Mouse (Mus musculus): ENCODE results near the gene Ksr2. TPM values are rescaled to one million over a fixed set of nuclear protein-coding genes. Genes with fewer than 3 reads are reported as not detected.

Ksr2 gene
- polyA plus RNA-seq, 1 experiment from 2014 or later = 8.0 TPM

- Histone ChIP-seq H3K27me3 (ENCODE audit: control insufficient read depth, insufficient read depth, low read length) (no peaks in the 10 kb centered on the region), H3K4me3 (replicated peaks; ENCODE audit: low read length) (no peak overlapping the region), H3K9me3 (ENCODE audit: control insufficient read depth, low read length) (no peaks in the 10 kb centered on the region), H3K4me2 (replicated peaks) (no peak overlapping the region), H3K9ac (no peak overlapping the region), H3K4me1 (replicated peaks; ENCODE audit: control insufficient read depth, insufficient read depth, low read length) (no peaks in the 10 kb centered on the region), H3K27ac (no peak overlapping the region), H3K36me3 (replicated peaks; ENCODE audit: control insufficient read depth, insufficient read depth) (no peaks in the 10 kb centered on the region)
- 77% methylated on average over 4 of the region's 4 CpGs for WGBS
- DNase-seq (ENCODE audit: low spot score) (no peak), ATAC-seq (ENCODE audit: low FRiP score) (no peak)
Observed at GRCm38 (mm10) chr5:117554505-117554904, 140.7 kb downstream of the Ksr2 start.

- WGBS = 70% methylated on average over 9 of the region's 9 CpGs
- ATAC-seq (ENCODE audit: low FRiP score) = no peak
Observed at GRCm38 (mm10) chr5:117556570-117556969, 142.8 kb downstream of the Ksr2 start.

GRCm38 (mm10) chr5:117561080-117561479 lies 147.3 kb downstream of the Ksr2 start:
- 93% methylated on average over 2 of the region's 2 CpGs for WGBS

More at GRCm38 (mm10) chr5:117556570-117556969, 142.8 kb downstream of the Ksr2 start:
- Histone ChIP-seq H3K9ac (no peak overlapping the region), H3K4me3 (replicated peaks; ENCODE audit: low read length) (no peak overlapping the region), H3K36me3 (replicated peaks; ENCODE audit: control insufficient read depth, insufficient read depth) (no peaks in the 10 kb centered on the region), H3K27me3 (ENCODE audit: control insufficient read depth, insufficient read depth, low read length) (no peaks in the 10 kb centered on the region), H3K9me3 (ENCODE audit: control insufficient read depth, low read length) (no peaks in the 10 kb centered on the region), H3K27ac (peak overlapping the region; percentile 15; the same call in 1 of the 2 replicates), H3K4me2 (replicated peaks) (no peak overlapping the region), H3K4me1 (replicated peaks; ENCODE audit: control insufficient read depth, insufficient read depth, low read length) (no peaks in the 10 kb centered on the region)
- no peak for DNase-seq (ENCODE audit: low spot score)

GRCm38 (mm10) chr5:117566051-117566665 lies 152.4 kb downstream of the Ksr2 start:
- 52% methylated on average over 12 of the region's 12 CpGs for WGBS
- no peaks in the 10 kb centered on the region for H3K9me3 ChIP-seq (ENCODE audit: control insufficient read depth, low read length)
- no peak overlapping the region for H3K4me2 ChIP-seq (replicated peaks)
- no peak overlapping the region for H3K9ac ChIP-seq
- peak overlapping the region; percentile 48 for H3K27ac ChIP-seq
- no peak for ATAC-seq (ENCODE audit: low FRiP score)
- 0 out of 2 replicates have a peak, but pooled peaks cover 3% of the 10 kb centered on the region for H3K4me1 ChIP-seq (replicated peaks; ENCODE audit: control insufficient read depth, insufficient read depth, low read length)
- H3K4me3 ChIP-seq (replicated peaks; ENCODE audit: low read length) = no peak overlapping the region
- no peaks in the 10 kb centered on the region for H3K27me3 ChIP-seq (ENCODE audit: control insufficient read depth, insufficient read depth, low read length)
- no peaks in the 10 kb centered on the region for H3K36me3 ChIP-seq (replicated peaks; ENCODE audit: control insufficient read depth, insufficient read depth)
- DNase-seq (ENCODE audit: low spot score) = no peak

More at GRCm38 (mm10) chr5:117561080-117561479, 147.3 kb downstream of the Ksr2 start:
- 0 out of 2 replicates have a peak, but pooled peaks cover 2% of the 10 kb centered on the region for H3K4me1 ChIP-seq (replicated peaks; ENCODE audit: control insufficient read depth, insufficient read depth, low read length)
- no peak overlapping the region for H3K27ac ChIP-seq
- H3K9me3 ChIP-seq (ENCODE audit: control insufficient read depth, low read length) = no peaks in the 10 kb centered on the region
- H3K9ac ChIP-seq = no peak overlapping the region
- DNase-seq (ENCODE audit: low spot score) = no peak
- H3K36me3 ChIP-seq (replicated peaks; ENCODE audit: control insufficient read depth, insufficient read depth) = no peaks in the 10 kb centered on the region
- H3K27me3 ChIP-seq (ENCODE audit: control insufficient read depth, insufficient read depth, low read length) = no peaks in the 10 kb centered on the region
- H3K4me2 ChIP-seq (replicated peaks) = no peak overlapping the region
- no peak for ATAC-seq (ENCODE audit: low FRiP score)
- no peak overlapping the region for H3K4me3 ChIP-seq (replicated peaks; ENCODE audit: low read length)

- Histone ChIP-seq H3K27ac (no peak overlapping the region), H3K4me3 (replicated peaks; ENCODE audit: low read length) (no peak overlapping the region), H3K9ac (no peak overlapping the region), H3K4me1 (replicated peaks; ENCODE audit: control insufficient read depth, insufficient read depth, low read length) (0 out of 2 replicates have a peak, but pooled peaks cover 3% of the 10 kb centered on the region), H3K9me3 (ENCODE audit: control insufficient read depth, low read length) (no peaks in the 10 kb centered on the region), H3K36me3 (replicated peaks; ENCODE audit: control insufficient read depth, insufficient read depth) (no peaks in the 10 kb centered on the region), H3K27me3 (ENCODE audit: control insufficient read depth, insufficient read depth, low read length) (no peaks in the 10 kb centered on the region), H3K4me2 (replicated peaks) (no peak overlapping the region)
- DNase-seq (ENCODE audit: low spot score) (no peak), ATAC-seq (ENCODE audit: low FRiP score) (no peak)
- WGBS = 80% methylated on average over 6 of the region's 6 CpGs
Observed at GRCm38 (mm10) chr5:117569190-117569795, 155.5 kb downstream of the Ksr2 start.

- no peaks in the 10 kb centered on the region for H3K27me3 ChIP-seq (ENCODE audit: control insufficient read depth, insufficient read depth, low read length)
- DNase-seq (ENCODE audit: low spot score) (peak; percentile 58), ATAC-seq (ENCODE audit: low FRiP score) (no peak)
- H3K27ac ChIP-seq = no peak overlapping the region
- H3K9ac ChIP-seq = no peak overlapping the region
- H3K4me1 ChIP-seq (replicated peaks; ENCODE audit: control insufficient read depth, insufficient read depth, low read length) = no peaks in the 10 kb centered on the region
- no peaks in the 10 kb centered on the region for H3K9me3 ChIP-seq (ENCODE audit: control insufficient read depth, low read length)
- H3K4me3 ChIP-seq (replicated peaks; ENCODE audit: low read length) = no peak overlapping the region
- H3K4me2 ChIP-seq (replicated peaks) = no peak overlapping the region
- no peaks in the 10 kb centered on the region for H3K36me3 ChIP-seq (replicated peaks; ENCODE audit: control insufficient read depth, insufficient read depth)
- 57% methylated on average over 14 of the region's 14 CpGs for WGBS
Observed at GRCm38 (mm10) chr5:117572428-117572827, 158.6 kb downstream of the Ksr2 start.

- no peak overlapping the region for H3K27ac ChIP-seq
- H3K9ac ChIP-seq = no peak overlapping the region
- H3K9me3 ChIP-seq (ENCODE audit: control insufficient read depth, low read length) = no peaks in the 10 kb centered on the region
- H3K36me3 ChIP-seq (replicated peaks; ENCODE audit: control insufficient read depth, insufficient read depth) = no peaks in the 10 kb centered on the region
- H3K4me1 ChIP-seq (replicated peaks; ENCODE audit: control insufficient read depth, insufficient read depth, low read length) = no peaks in the 10 kb centered on the region
- ATAC-seq (ENCODE audit: low FRiP score) (no peak), DNase-seq (ENCODE audit: low spot score) (no peak)
- H3K4me3 ChIP-seq (replicated peaks; ENCODE audit: low read length) = no peak overlapping the region
- H3K27me3 ChIP-seq (ENCODE audit: control insufficient read depth, insufficient read depth, low read length) = no peaks in the 10 kb centered on the region
- WGBS = 83% methylated on average over 7 of the region's 7 CpGs
- H3K4me2 ChIP-seq (replicated peaks) = no peak overlapping the region
Observed at GRCm38 (mm10) chr5:117574894-117575293, 161.1 kb downstream of the Ksr2 start.

GRCm38 (mm10) chr5:117577598-117577997 lies 163.8 kb downstream of the Ksr2 start:
- Histone ChIP-seq H3K4me2 (replicated peaks) (no peak overlapping the region), H3K36me3 (replicated peaks; ENCODE audit: control insufficient read depth, insufficient read depth) (no peaks in the 10 kb centered on the region), H3K27me3 (ENCODE audit: control insufficient read depth, insufficient read depth, low read length) (no peaks in the 10 kb centered on the region), H3K27ac (no peak overlapping the region), H3K4me1 (replicated peaks; ENCODE audit: control insufficient read depth, insufficient read depth, low read length) (no peaks in the 10 kb centered on the region), H3K4me3 (replicated peaks; ENCODE audit: low read length) (no peak overlapping the region), H3K9ac (no peak overlapping the region), H3K9me3 (ENCODE audit: control insufficient read depth, low read length) (no peaks in the 10 kb centered on the region)
- 85% methylated on average over 5 of the region's 5 CpGs for WGBS
- DNase-seq (ENCODE audit: low spot score) = no peak
- ATAC-seq (ENCODE audit: low FRiP score) = no peak

GRCm38 (mm10) chr5:117581711-117582110 lies 167.9 kb downstream of the Ksr2 start:
- Histone ChIP-seq H3K36me3 (replicated peaks; ENCODE audit: control insufficient read depth, insufficient read depth) (no peaks in the 10 kb centered on the region), H3K27me3 (ENCODE audit: control insufficient read depth, insufficient read depth, low read length) (no peaks in the 10 kb centered on the region), H3K4me1 (replicated peaks; ENCODE audit: control insufficient read depth, insufficient read depth, low read length) (no peaks in the 10 kb centered on the region), H3K4me3 (replicated peaks; ENCODE audit: low read length) (no peak overlapping the region), H3K27ac (no peak overlapping the region), H3K9me3 (ENCODE audit: control insufficient read depth, low read length) (no peaks in the 10 kb centered on the region), H3K9ac (no peak overlapping the region), H3K4me2 (replicated peaks) (no peak overlapping the region)
- DNase-seq (ENCODE audit: low spot score) (no peak), ATAC-seq (ENCODE audit: low FRiP score) (no peak)
- 84% methylated on average over 3 of the region's 3 CpGs for WGBS
